Mouse (Mus musculus) ES-E14 (cell line): ENCODE data around the gene Il12a.
"Not testable (repeated sequence)": the region's sequence is repeated elsewhere in the genome, so short reads cannot be mapped to it uniquely, and the experiment has no call there.

ENCODE experiments used
- CHD2 ChIP-seq: IDR thresholded peaks from 2 replicates; pipeline ENCODE4 v1.6.1; 2014; ENCODE audit warnings: mild to moderate bottlenecking, low read depth, low read length, inconsistent platforms
- HCFC1 ChIP-seq: IDR thresholded peaks from 2 replicates; pipeline ENCODE4 v1.6.1; 2012; ENCODE audit warnings: low read length, inconsistent platforms, borderline replicate concordance; ENCODE audit not compliant: insufficient read depth
- MAFK ChIP-seq: IDR thresholded peaks from 2 replicates; pipeline ENCODE4 v1.6.1; 2014; ENCODE audit warnings: mild to moderate bottlenecking, low read depth, low read length, inconsistent platforms; ENCODE audit not compliant: insufficient read depth
- ZC3H11A ChIP-seq: IDR thresholded peaks from 2 replicates; pipeline ENCODE4 v1.6.1; 2012; ENCODE audit warnings: low read depth, mild to moderate bottlenecking, inconsistent platforms, low read length, borderline replicate concordance
- ZNF384 ChIP-seq: IDR thresholded peaks from 2 replicates; pipeline ENCODE4 v1.6.1; 2012; ENCODE audit warnings: low read depth, low read length, inconsistent platforms

GRCm38 (mm10) chr3:68717346-68717745 is 26.9 kb downstream of the Il12a start:
- TF ChIP-seq ZNF384 (0 out of 2 replicates have a peak, but pooled peaks have one; percentile 12), ZC3H11A (peak; percentile 17; the same call in 1 of the 2 replicates)
- TF ChIP-seq MAFK, HCFC1, CHD2: not testable (repeated sequence)
